Mouse (Mus musculus) neutrophil, adult 59 days (primary cell): ENCODE results near the gene Numb. TPM values are rescaled to one million over a fixed set of nuclear protein-coding genes. Genes with fewer than 3 reads are reported as not detected.

Experiments
- total RNA-seq, 2 experiments: library from RNA; stranded (reverse); gene quantifications; 1 replicate in 1 of 2; 2 replicates in 1 of 2; pipeline ENCODE4 v1.2.4; 2023

Gene Numb
- total RNA-seq, result 100 to 1,000 TPM; 102 to 122 TPM

DNA sequence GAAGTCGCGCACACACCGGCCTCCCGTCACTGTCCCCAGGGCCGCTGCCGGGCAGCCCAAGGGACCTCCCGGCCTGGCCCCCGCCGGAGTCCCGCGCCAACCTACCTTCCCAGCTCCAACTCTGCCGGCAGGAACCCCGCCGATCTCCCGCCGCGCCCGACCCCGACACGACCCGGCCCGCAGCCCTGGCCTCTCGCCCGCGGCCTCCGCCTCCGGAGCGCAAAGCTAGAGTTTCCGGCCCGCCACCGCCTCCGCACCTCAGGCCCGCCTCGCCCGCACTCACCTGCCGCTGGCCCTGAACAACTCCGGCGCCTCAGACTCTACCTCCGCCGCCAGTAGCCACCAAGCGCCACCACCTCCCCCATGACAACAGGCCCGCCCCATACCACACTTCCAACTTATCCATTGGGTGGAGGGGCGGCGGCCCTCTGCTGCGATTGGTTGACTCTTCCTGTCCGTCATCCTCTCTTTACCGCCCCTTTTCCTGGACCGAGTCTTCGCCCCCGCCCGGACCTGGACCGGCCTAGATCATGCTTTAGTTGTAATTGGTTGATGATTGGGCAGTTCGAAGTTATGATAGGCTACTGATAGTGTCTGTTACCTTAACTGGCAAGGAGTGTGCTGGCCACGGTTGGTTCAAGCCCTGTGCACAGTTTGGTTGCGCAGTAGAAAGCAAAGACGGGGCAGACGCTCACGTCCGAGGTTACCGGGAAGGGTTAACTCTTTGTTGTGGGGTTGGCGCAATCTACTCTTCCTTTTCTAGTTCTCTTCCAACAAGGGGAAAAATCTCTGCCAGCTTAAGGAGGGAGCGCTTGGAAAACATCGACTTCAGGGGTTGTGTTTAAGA is at the start of gene Numb:
Numb (minus strand) TSS at position 400 of the 847 bp plus-strand sequence.

DNA sequence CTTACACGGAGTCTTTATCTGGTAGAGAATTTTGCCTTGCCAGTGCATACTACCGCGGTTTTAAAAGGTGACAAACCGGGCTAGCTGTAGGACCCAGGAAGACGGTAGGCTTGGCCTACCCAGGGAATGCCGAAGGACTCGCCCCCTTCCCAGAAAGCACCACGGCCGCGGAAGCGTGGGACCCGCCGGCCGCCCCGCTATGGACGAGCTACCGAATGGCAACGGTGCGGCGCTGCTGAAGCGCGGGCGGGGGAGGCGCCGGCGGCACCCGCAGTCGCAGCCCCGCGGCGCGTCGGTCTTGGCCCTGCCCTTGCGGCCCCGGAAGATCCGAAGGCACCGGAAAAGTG is 28.7 kb upstream of the Numb start, which contains the start of gene Riox1:
Riox1 (plus strand) TSS at position 116 of the 347 bp plus-strand sequence.

GRCm38 (mm10) chr12:83763311-83764043 is 158.3 kb downstream of the Numb start, which contains the start of gene Papln:
Gene Papln (plus strand): TSS chr12:83763634.

Other genes with a start within 250 kb of the Numb start
- 100 to 1,000 TPM; 116 to 126 TPM for gene Psen1, start 233.8 kb downstream of the Numb start, total RNA-seq
- under 1 TPM; 0.11 to 0.13 TPM for gene Papln, start 158.3 kb downstream of the Numb start, total RNA-seq
- 10 to 100 TPM; 46.4 to 49.3 TPM for gene Riox1, start 28.7 kb upstream of the Numb start, total RNA-seq
- gene Heatr4, start 62.9 kb upstream of the Numb start, total RNA-seq, result not detected
- 1 to 10 TPM; 4.6 to 8.4 TPM for gene Acot2, start 65.9 kb upstream of the Numb start, total RNA-seq
- gene Acot1, start 87.6 kb upstream of the Numb start, total RNA-seq, result 10 to 100 TPM; 11.6 to 20.8 TPM
- gene Acot4, start 116.4 kb upstream of the Numb start, total RNA-seq, result 1 to 10 TPM in 1 of 2 experiments, under 1 TPM in 1; 0.07 to 1.5 TPM
- gene Gm49366, start 117.0 kb upstream of the Numb start, total RNA-seq, result not detected
- not detected for gene Acot3, start 130.2 kb upstream of the Numb start, total RNA-seq
- not detected for gene Acot5, start 147.4 kb upstream of the Numb start, total RNA-seq
- gene Acot6, start 178.7 kb upstream of the Numb start, total RNA-seq, result under 1 TPM; 0.22 to 0.29 TPM
- under 1 TPM; 0.07 to 0.37 TPM for gene Dnal1, start 192.4 kb upstream of the Numb start, total RNA-seq
- 1 to 10 TPM; 2.5 to 2.6 TPM for gene Pnma1, start 226.6 kb upstream of the Numb start, total RNA-seq